Mouse (Mus musculus): ENCODE measurements around the gene Cbfa2t3. TPM values are rescaled to one million over a fixed set of nuclear protein-coding genes. Genes with fewer than 3 reads are reported as not detected.

The Cbfa2t3 gene
- polyA plus RNA-seq, 1 experiment from 2014 or later = 13.2 TPM

DNA sequence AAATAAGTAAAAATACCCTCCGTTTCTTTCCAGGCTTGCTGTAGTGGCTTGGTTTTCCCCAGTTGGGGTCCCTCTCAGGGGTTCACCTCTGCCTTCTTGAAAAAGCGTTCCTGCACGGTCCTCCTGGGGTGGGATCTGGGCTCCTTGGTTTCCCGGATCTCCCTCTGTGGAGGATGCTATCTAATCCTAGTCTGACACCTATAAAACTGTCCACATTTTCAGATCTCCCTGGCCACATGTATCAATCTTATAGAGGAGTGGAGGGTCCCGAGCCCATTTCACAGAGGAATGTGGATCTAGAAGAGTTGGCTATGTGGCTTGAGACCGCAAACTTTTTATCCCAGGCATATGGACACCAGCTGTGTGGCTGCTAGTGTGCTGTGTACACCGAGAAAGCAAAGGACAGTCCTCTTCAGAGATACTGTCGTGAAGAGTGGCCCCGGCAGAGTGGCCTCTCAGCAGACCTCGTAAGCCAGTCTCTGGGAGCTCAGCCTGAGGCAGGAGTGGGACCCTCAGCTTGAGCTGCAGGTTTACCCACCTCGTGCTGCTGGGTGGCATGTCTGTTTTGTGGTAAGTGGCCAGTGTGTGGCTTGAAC, 19.5 kb downstream of the Cbfa2t3 start:
- Histone ChIP-seq H3K27ac (replicated peaks) (peak overlapping the region; percentile 97), H3K4me2 (replicated peaks) (peak overlapping the region; percentile 75), H3K4me1 (peaks cover 53% of the 10 kb centered on the region), H3K36me3 (no peaks in the 10 kb centered on the region), H3K27me3 (peaks cover 5% of the 10 kb centered on the region), H3K9ac (replicated peaks) (0 out of 2 replicates have a peak overlapping the region, but pooled peaks have one; percentile 4), H3K4me3 (peak overlapping the region; percentile 90), H3K9me3 (no peaks in the 10 kb centered on the region)
- no peak for ATAC-seq (replicated peaks)
- WGBS = 27% methylated on average over 11 of the region's 11 CpGs

DNA sequence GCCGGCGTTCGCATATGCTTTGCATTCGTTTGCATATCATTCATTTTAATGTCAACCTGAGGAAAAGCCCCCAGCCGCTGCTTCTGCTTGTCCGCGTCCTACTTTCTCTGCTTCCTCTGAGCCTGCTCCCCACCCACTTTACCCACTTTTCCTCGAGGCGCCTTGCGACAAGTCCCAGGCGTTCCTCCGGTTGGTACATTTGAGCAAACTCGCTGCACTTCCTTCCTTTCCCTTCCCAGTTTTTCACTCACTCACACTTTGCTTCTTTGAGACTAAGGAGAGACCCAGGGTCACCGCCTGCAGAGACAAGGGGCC, 20.1 kb downstream of the Cbfa2t3 start:
- WGBS = under 1% methylated on average over 14 of the region's 14 CpGs
- Histone ChIP-seq H3K4me3 (peak overlapping the region; percentile 90), H3K27me3 (peaks cover 5% of the 10 kb centered on the region), H3K9ac (replicated peaks) (peak overlapping the region; percentile 90; the same call in 1 of the 2 replicates), H3K27ac (replicated peaks) (peak overlapping the region; percentile 97), H3K4me1 (peaks cover 58% of the 10 kb centered on the region), H3K4me2 (replicated peaks) (peak overlapping the region; percentile 75), H3K36me3 (no peaks in the 10 kb centered on the region), H3K9me3 (no peaks in the 10 kb centered on the region)
- ATAC-seq (replicated peaks) = no peak

DNA sequence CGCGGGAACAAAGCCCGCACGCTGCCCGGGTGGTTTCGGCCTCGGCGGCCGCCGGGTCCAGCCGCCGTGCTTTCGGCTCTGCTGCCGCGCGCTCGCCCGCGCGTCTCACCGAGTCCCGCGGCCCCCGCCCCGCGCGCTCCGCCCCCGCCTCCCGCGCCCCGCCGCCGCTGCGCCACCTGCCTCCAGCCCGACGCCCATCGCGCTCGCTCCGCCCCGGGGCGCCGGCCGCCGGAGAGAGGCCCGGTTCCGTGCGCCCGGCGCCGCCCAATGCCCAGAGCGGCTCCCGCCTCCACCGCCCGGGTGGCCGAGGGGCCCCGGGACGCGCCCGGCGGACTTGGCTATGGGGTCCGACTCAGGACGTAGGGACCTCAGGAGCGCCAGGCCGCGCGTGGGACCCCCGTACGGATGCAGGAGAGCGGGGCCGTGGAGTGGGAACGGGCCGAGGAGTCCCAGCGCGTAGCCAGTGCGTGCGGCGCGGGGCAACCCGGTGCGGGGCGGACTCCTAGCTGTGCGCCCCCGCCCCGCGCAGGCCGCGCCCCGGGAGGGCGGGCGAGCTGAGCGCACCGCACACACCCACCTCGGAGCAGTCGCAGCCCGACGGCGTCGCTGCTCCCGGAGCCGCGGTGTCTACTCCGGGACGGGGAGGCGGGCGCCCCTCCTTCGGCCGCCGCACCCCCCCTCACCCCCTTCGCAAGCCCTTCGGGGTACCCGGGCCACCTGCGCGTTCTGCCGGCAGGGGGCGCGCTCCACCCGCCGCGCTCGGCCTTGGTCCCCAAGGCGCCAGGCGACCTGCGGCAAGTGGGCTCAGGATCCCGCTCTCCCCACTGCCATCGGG, 20.6 kb downstream of the Cbfa2t3 start:
- Histone ChIP-seq H3K36me3 (no peaks in the 10 kb centered on the region), H3K27me3 (peaks cover 5% of the 10 kb centered on the region), H3K4me1 (peaks cover 61% of the 10 kb centered on the region), H3K9me3 (no peaks in the 10 kb centered on the region), H3K4me2 (replicated peaks) (peak overlapping the region; percentile 75), H3K4me3 (peak overlapping the region; percentile 90), H3K27ac (replicated peaks) (peak overlapping the region; percentile 97), H3K9ac (replicated peaks) (peak overlapping the region; percentile 90)
- WGBS = under 1% methylated on average over 106 of the region's 127 CpGs
- peak; percentile 88 for ATAC-seq (replicated peaks)

DNA sequence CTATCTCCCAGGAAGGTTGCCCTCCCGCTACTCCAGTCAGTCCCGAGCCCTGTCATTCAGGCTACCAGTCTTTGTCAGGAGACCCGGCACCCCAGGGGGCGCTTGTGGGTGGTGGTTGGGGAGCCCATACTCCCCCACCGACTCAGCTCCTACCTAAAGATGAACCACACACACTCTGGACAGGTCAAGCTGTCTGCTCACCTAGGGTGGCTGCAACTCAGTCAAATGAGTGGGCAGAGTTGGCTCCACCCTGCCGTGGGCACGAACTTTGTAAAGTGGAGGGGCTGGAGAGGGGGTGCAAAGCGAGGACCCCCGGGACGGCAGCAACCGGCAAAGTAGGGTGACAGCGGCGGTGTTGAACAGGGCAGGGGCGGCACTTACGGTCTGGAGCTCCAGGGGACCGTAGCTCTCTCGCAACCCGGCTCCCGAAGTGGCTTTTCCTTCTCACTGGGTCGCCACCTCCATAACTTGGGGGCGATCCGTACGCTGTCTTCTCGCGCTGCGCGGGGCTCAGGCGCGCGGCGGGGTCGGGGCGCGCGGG, 21.4 kb downstream of the Cbfa2t3 start:
- Histone ChIP-seq H3K36me3 (no peaks in the 10 kb centered on the region), H3K9me3 (no peaks in the 10 kb centered on the region), H3K4me3 (peak overlapping the region; percentile 90), H3K9ac (replicated peaks) (peak overlapping the region; percentile 90), H3K4me2 (replicated peaks) (peak overlapping the region; percentile 75), H3K4me1 (peaks cover 61% of the 10 kb centered on the region), H3K27me3 (peaks cover 5% of the 10 kb centered on the region), H3K27ac (replicated peaks) (peak overlapping the region; percentile 97)
- WGBS = under 1% methylated on average over 35 of the region's 35 CpGs
- peak; percentile 12 for ATAC-seq (replicated peaks)

DNA sequence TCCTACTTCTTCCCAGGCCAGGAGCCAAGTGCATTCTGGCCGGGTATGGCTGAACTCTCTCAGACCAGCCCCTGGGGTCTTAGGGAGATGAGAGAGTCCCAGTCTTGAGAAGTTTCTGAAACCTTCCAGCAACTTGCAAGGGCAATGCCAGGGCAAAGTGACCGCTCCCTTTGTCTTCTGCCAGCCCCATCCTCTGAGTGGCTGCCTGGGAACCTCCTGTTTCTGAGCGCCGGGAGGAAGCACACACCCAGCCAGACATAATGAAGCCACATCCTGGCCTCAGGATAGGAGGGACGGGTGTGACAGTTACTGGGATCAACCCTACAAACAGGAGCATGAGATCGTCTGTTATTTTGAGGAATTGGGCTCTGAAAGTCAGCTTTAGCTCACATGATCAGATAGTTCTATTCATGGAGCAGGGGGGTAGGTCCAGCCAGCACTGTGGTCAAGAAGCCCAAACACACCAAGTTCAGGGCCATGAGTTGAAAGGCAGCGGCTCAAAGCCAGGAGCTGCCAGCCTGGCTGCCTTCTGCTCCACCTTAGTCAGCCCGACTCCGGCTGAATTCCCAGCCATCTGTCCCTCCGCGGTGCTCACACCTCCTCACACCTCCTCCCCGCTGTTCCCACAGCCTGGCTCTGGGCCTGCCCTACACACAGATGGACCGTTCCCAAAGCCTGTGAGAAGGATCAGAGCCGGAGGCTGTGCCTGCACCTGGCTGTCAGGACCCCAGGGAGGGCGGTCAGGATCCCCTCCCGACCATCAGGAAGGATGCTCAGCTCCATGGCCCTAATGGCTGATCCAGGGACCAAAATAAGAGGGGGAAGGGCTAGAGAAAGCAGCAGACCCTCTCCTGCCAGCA, 22.1 kb downstream of the Cbfa2t3 start:
- peaks cover 61% of the 10 kb centered on the region for H3K4me1 ChIP-seq
- H3K27ac ChIP-seq (replicated peaks) = peak overlapping the region; percentile 97
- peak overlapping the region; percentile 90 for H3K4me3 ChIP-seq
- H3K27me3 ChIP-seq = peaks cover 5% of the 10 kb centered on the region
- peak overlapping the region; percentile 75 for H3K4me2 ChIP-seq (replicated peaks)
- no peaks in the 10 kb centered on the region for H3K36me3 ChIP-seq
- no peaks in the 10 kb centered on the region for H3K9me3 ChIP-seq
- H3K9ac ChIP-seq (replicated peaks) = peak overlapping the region; percentile 90
- ATAC-seq (replicated peaks) = peak; percentile 72
- 11% methylated on average over 16 of the region's 16 CpGs for WGBS

DNA sequence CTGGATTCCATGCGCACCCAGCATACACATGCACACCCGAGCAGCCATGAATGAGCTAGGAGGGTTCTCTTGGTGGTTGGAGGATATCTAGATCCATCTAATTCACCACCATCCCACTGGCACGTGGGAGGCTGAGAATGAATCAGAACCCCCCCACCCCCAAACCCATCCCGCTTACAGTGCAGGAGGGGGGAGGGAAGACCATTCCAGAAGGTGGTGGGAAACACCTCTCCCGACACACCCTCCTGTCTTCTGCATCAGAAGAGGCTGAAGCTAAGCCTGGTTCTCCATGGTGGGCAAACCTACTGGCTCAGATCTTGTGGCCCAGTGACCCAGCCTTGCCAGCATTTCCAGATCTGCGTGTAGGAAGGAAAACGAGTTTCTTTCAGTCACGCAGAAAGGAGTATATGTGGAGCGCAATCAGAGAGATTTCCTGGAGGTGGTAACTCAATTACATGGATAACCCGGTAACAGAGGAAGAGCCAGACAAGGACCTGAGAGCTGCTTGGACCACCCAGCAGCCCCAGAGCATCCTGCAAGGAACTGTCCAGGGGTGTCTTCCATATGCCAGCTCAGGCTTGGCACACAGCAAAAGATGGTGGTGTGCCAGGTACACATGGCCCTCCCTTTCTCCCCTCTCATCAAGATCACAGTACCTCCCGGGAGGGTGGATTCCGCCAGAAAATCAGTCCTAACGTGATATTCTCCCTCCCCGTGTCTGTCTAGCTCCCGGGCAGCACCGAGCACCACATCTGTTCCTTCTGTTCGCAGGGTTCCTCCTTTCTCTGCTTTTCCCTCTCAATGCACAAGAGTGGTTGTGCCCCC, 23.1 kb downstream of the Cbfa2t3 start:
- H3K4me2 ChIP-seq (replicated peaks) = peak overlapping the region; percentile 75
- H3K36me3 ChIP-seq = no peaks in the 10 kb centered on the region
- H3K9ac ChIP-seq (replicated peaks) = peak overlapping the region; percentile 90
- H3K27ac ChIP-seq (replicated peaks) = peak overlapping the region; percentile 97
- WGBS = 47% methylated on average over 17 of the region's 17 CpGs
- H3K4me1 ChIP-seq = peaks cover 69% of the 10 kb centered on the region
- no peak for ATAC-seq (replicated peaks)
- H3K27me3 ChIP-seq = peaks cover 5% of the 10 kb centered on the region
- H3K9me3 ChIP-seq = no peaks in the 10 kb centered on the region
- H3K4me3 ChIP-seq = peak overlapping the region; percentile 90

DNA sequence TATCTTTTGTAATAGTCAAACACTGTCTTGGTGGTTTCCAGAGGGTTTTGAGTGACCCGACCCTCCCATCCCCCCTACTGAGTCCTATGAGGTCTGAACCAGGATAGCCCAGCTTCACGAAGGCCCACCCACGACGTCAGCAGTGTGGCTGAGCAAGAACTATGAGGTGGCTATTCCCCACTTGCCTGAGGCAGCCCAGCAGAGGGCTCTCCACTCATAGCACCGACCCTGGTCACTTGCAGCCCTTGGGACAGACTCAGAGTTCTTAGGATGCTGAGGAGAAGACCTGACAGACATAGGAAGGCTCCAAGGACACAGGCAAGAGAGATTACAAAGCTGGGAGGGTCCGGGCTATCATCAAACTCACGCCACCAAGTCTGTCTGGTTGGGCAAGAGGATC, 23.9 kb downstream of the Cbfa2t3 start:
- Histone ChIP-seq H3K4me2 (replicated peaks) (peak overlapping the region; percentile 75), H3K36me3 (no peaks in the 10 kb centered on the region), H3K9me3 (no peaks in the 10 kb centered on the region), H3K27me3 (peaks cover 3% of the 10 kb centered on the region), H3K9ac (replicated peaks) (no peak overlapping the region), H3K27ac (replicated peaks) (no peak overlapping the region), H3K4me1 (peaks cover 71% of the 10 kb centered on the region), H3K4me3 (peak overlapping the region; percentile 90)
- 46% methylated on average over 7 of the region's 7 CpGs for WGBS
- no peak for ATAC-seq (replicated peaks)

DNA sequence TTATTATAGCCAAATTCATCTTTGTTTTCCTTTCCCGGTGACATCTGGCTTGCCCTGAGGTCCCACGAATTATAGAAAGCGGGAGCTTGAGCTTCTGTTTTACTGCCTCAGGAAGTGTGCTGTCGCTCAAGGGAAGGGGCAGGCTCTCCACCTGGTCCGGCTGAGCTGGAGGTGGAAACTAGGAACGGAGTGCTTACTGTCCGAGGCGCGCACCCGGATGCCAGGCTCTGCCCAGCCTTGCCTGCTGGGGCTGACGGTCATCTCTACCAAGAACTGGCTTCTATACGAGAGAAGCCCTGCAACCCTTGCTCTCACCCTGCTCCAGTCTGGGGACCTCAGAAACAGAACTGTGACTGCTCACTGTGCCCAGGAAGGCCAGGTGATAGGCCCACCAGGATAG, 24.9 kb downstream of the Cbfa2t3 start:
- Histone ChIP-seq H3K4me1 (peaks cover 64% of the 10 kb centered on the region), H3K27me3 (no peaks in the 10 kb centered on the region; the same call in 1 of the 2 replicates), H3K9ac (replicated peaks) (no peak overlapping the region), H3K4me2 (replicated peaks) (no peak overlapping the region; the same call in 1 of the 2 replicates), H3K27ac (replicated peaks) (no peak overlapping the region), H3K9me3 (no peaks in the 10 kb centered on the region), H3K4me3 (no peak overlapping the region), H3K36me3 (no peaks in the 10 kb centered on the region)
- 85% methylated on average over 12 of the region's 12 CpGs for WGBS
- no peak for ATAC-seq (replicated peaks)

DNA sequence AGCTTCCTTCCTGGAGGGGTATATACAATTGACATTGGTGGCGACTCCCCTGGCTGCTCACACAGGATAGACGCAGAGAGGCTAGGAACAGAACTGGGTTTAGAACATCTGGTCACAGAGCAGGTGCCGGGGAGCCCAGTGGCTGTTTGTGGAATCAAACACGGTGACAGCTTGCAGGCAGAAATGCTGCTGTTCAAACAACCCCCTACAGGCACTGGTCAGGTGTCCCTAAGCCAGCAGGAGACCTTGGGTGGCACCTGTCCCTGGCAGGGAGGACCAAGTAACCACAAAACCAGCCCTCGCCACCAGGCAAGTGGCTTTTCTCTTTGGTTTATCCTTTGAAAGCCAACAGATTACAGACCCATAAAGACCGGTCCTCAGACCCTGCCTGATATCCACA, 27.0 kb downstream of the Cbfa2t3 start:
- H3K9ac ChIP-seq (replicated peaks) = no peak overlapping the region
- H3K4me2 ChIP-seq (replicated peaks) = no peak overlapping the region
- H3K36me3 ChIP-seq = no peaks in the 10 kb centered on the region
- ATAC-seq (replicated peaks) = no peak
- WGBS = 78% methylated on average over 6 of the region's 6 CpGs
- H3K4me1 ChIP-seq = peaks cover 64% of the 10 kb centered on the region
- no peaks in the 10 kb centered on the region for H3K9me3 ChIP-seq
- no peaks in the 10 kb centered on the region; the same call in 1 of the 2 replicates for H3K27me3 ChIP-seq
- H3K27ac ChIP-seq (replicated peaks) = no peak overlapping the region
- no peak overlapping the region for H3K4me3 ChIP-seq

DNA sequence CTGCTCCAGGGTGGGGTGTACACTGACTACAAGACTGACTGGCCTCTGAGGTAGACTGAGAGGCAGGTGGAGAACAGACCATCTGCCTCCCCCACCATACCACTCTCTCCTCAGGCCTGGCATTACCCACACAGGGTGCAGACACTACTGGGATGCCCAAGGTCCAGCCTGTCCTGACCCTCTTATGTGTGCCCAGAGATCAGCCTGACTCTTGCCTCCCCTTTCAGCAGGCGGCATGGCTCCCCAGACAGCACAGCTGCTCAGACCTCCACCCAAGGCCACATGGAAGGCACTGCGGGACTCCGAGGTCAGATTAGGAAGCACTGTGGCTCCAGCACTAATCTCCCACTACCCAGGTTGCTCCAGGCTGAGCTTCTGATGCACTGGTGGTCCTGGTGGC, 28.2 kb downstream of the Cbfa2t3 start:
- Histone ChIP-seq H3K4me1 (peaks cover 64% of the 10 kb centered on the region), H3K9ac (replicated peaks) (no peak overlapping the region), H3K27me3 (no peaks in the 10 kb centered on the region; the same call in 1 of the 2 replicates), H3K4me2 (replicated peaks) (no peak overlapping the region), H3K36me3 (no peaks in the 10 kb centered on the region), H3K4me3 (no peak overlapping the region), H3K9me3 (no peaks in the 10 kb centered on the region), H3K27ac (replicated peaks) (no peak overlapping the region)
- ATAC-seq (replicated peaks) = no peak
- 47% methylated on average over 3 of the region's 3 CpGs for WGBS

DNA sequence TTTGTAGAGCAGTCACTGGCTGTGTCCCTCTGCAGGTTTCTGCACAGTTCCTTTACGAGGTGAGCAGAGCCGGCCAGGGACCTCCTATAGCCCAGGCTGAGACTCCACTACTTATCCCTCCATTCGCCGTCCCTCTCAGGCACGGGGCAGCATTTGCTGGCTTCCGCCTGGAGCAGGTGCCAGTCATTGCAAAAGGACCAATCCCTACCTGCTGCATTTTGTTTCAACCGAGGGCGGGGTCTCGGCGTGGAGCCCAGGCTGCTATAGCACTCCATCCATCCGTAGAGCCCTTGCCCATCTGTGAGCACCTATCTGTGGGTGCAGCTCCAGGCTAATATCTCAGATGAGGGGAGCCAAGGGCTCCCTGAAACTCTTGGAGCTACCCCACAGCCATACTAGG, 28.9 kb downstream of the Cbfa2t3 start:
- H3K9me3 ChIP-seq = no peaks in the 10 kb centered on the region
- no peak overlapping the region for H3K9ac ChIP-seq (replicated peaks)
- peaks cover 64% of the 10 kb centered on the region for H3K4me1 ChIP-seq
- WGBS = 15% methylated on average over 11 of the region's 11 CpGs
- ATAC-seq (replicated peaks) = no peak
- no peaks in the 10 kb centered on the region for H3K36me3 ChIP-seq
- no peak overlapping the region for H3K27ac ChIP-seq (replicated peaks)
- H3K4me3 ChIP-seq = no peak overlapping the region
- no peaks in the 10 kb centered on the region; the same call in 1 of the 2 replicates for H3K27me3 ChIP-seq
- H3K4me2 ChIP-seq (replicated peaks) = no peak overlapping the region
